Mouse (Mus musculus): ENCODE data around the gene Stk16. TPM values are rescaled to one million over a fixed set of nuclear protein-coding genes. Genes with fewer than 3 reads are reported as not detected.

Gene Stk16
- polyA plus RNA-seq (2014; fragmentation: Nextera tagmentation; extraction: Ambion mirVana), result 116 and 131 TPM in 2 replicates

DNA sequence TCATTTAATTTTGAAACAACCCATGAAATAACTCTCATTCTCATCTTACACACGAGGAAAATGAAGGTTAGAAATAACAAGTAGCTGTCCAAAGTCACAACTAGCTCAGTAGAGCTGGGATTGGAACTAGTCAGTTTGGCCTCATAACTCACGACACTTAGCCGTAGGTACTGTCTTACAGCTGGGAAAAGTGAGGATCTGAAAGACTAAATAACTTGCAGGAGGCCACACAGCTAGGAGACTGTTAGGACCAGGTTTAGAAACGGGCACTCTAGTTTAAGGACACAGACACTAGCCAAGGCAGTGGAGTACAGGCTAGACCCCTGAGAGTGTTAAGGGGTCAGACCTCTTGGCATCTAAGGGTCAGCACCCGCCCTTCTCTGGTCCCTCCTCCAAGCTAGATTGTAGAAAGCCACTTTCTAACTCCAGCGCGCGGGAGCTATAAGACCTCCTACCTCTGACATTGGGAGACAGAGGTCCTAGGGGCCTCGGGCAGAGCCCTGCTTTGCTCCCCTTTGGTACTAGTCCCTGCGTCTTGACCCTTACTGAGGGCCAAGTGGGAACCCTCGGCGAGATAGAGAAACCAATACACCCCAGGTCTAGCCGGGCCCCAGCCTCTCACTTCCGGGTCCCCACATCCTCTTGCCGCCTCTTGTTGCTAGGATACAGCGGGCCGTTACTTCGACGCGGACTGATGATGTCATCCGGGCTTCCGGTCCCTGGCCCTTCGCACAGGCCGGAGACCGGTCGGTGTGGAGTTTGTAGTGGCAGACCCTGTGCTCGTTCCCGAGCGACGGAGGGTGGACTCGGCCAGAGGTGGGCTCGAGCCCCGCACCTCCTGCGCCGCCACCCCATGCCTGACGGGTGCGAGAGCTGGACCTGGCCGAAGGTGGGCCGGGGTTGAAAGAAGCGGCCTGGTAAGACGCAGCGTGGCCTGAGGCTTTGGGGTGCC lies at the start of gene Stk16, which contains the start of gene Glb1l:
Stk16 (plus strand) TSS at position 703 of the 952 bp plus-strand sequence.
Glb1l (minus strand) TSS at position 678 of the 952 bp plus-strand sequence.
- H3K27me3 ChIP-seq (replicated peaks; ENCODE audit: control insufficient read depth, insufficient read depth, low read length), result no peaks in the 10 kb centered on the region
- peak within 1 kb of the TSS; percentile 93 for H3K9ac ChIP-seq (ENCODE audit: low read length)
- peak within 1 kb of the TSS; percentile 99 for H3K4me3 ChIP-seq (ENCODE audit: low read depth, low read length)
- peak; percentile 99 for DNase-seq (ENCODE audit: low spot score)
- no peak within 1 kb of the TSS for H3K27ac ChIP-seq (ENCODE audit: low read depth)
- no peaks in the 10 kb centered on the region for H3K9me3 ChIP-seq (ENCODE audit: control insufficient read depth, low read length)
- peaks cover 29% of the 10 kb centered on the region for H3K4me1 ChIP-seq (replicated peaks; ENCODE audit: control insufficient read depth, insufficient read depth, low read length)
- ATAC-seq (replicated peaks; ENCODE audit: low FRiP score, low TSS enrichment, low read depth), result peak; percentile 91
- WGBS, result 5% methylated on average over 42 of the region's 42 CpGs
- peak within 1 kb of the TSS; percentile 98 for H3K4me2 ChIP-seq (ENCODE audit: low read length)
- peaks cover 30% of the 10 kb centered on the region for H3K36me3 ChIP-seq (ENCODE audit: control insufficient read depth, insufficient read depth, low read length)

GRCm38 (mm10) chr1:75168093-75168471 lies 42.6 kb upstream of the Stk16 start:
- H3K4me1 ChIP-seq (replicated peaks; ENCODE audit: control insufficient read depth, insufficient read depth, low read length), result peaks cover 4% of the 10 kb centered on the region; the same call in 1 of the 2 replicates
- H3K27me3 ChIP-seq (replicated peaks; ENCODE audit: control insufficient read depth, insufficient read depth, low read length), result no peaks in the 10 kb centered on the region
- H3K36me3 ChIP-seq (ENCODE audit: control insufficient read depth, insufficient read depth, low read length), result peaks cover 32% of the 10 kb centered on the region
- peak overlapping the region; percentile 58 for H3K9ac ChIP-seq (ENCODE audit: low read length)
- peak; percentile 63; the same call in 1 of the 2 replicates for ATAC-seq (replicated peaks; ENCODE audit: low FRiP score, low TSS enrichment, low read depth)
- DNase-seq (ENCODE audit: low spot score), result no peak
- H3K27ac ChIP-seq (ENCODE audit: low read depth), result no peak overlapping the region
- 6% methylated on average over 7 of the region's 7 CpGs for WGBS
- no peaks in the 10 kb centered on the region for H3K9me3 ChIP-seq (ENCODE audit: control insufficient read depth, low read length)
- H3K4me2 ChIP-seq (ENCODE audit: low read length), result peak overlapping the region; percentile 67
- H3K4me3 ChIP-seq (ENCODE audit: low read depth, low read length), result peak overlapping the region; percentile 76

- ATAC-seq (replicated peaks; ENCODE audit: low FRiP score, low TSS enrichment, low read depth), result peak; percentile 99
These were observed 41.9 kb upstream of the Stk16 start, which contains the start of gene Zfand2b for GRCm38 (mm10) chr1:75168472-75169464. TSS of gene Zfand2b (plus strand) at chr1:75168646.

GRCm38 (mm10) chr1:75179334-75180104 lies 31.1 kb upstream of the Stk16 start:
- peaks cover 38% of the 10 kb centered on the region for H3K36me3 ChIP-seq (ENCODE audit: control insufficient read depth, insufficient read depth, low read length)
- peaks cover 5% of the 10 kb centered on the region; the same call in 1 of the 2 replicates for H3K4me1 ChIP-seq (replicated peaks; ENCODE audit: control insufficient read depth, insufficient read depth, low read length)
- WGBS, result 6% methylated on average over 23 of the region's 23 CpGs
- H3K4me3 ChIP-seq (ENCODE audit: low read depth, low read length), result peak overlapping the region; percentile 66
- no peak overlapping the region for H3K27ac ChIP-seq (ENCODE audit: low read depth)
- H3K9me3 ChIP-seq (ENCODE audit: control insufficient read depth, low read length), result no peaks in the 10 kb centered on the region
- DNase-seq (ENCODE audit: low spot score), result no peak
- peak overlapping the region; percentile 51 for H3K9ac ChIP-seq (ENCODE audit: low read length)
- H3K27me3 ChIP-seq (replicated peaks; ENCODE audit: control insufficient read depth, insufficient read depth, low read length), result no peaks in the 10 kb centered on the region
- ATAC-seq (replicated peaks; ENCODE audit: low FRiP score, low TSS enrichment, low read depth), result peak; percentile 36
- H3K4me2 ChIP-seq (ENCODE audit: low read length), result peak overlapping the region; percentile 91

More at GRCm38 (mm10) chr1:75168472-75169464, 41.9 kb upstream of the Stk16 start, which contains the start of gene Zfand2b:
- H3K4me2 ChIP-seq (ENCODE audit: low read length), result peak within 1 kb of the TSS; percentile 67
- H3K9ac ChIP-seq (ENCODE audit: low read length), result peak within 1 kb of the TSS; percentile 58
- no peaks in the 10 kb centered on the region for H3K27me3 ChIP-seq (replicated peaks; ENCODE audit: control insufficient read depth, insufficient read depth, low read length)
- peaks cover 39% of the 10 kb centered on the region for H3K36me3 ChIP-seq (ENCODE audit: control insufficient read depth, insufficient read depth, low read length)
- peak within 1 kb of the TSS; percentile 76 for H3K4me3 ChIP-seq (ENCODE audit: low read depth, low read length)
- H3K27ac ChIP-seq (ENCODE audit: low read depth), result peak within 1 kb of the TSS; percentile 67
- H3K9me3 ChIP-seq (ENCODE audit: control insufficient read depth, low read length), result no peaks in the 10 kb centered on the region
- WGBS, result under 1% methylated on average over 59 of the region's 59 CpGs
- H3K4me1 ChIP-seq (replicated peaks; ENCODE audit: control insufficient read depth, insufficient read depth, low read length), result peaks cover 4% of the 10 kb centered on the region; the same call in 1 of the 2 replicates
- peak; percentile 99 for DNase-seq (ENCODE audit: low spot score)

DNA sequence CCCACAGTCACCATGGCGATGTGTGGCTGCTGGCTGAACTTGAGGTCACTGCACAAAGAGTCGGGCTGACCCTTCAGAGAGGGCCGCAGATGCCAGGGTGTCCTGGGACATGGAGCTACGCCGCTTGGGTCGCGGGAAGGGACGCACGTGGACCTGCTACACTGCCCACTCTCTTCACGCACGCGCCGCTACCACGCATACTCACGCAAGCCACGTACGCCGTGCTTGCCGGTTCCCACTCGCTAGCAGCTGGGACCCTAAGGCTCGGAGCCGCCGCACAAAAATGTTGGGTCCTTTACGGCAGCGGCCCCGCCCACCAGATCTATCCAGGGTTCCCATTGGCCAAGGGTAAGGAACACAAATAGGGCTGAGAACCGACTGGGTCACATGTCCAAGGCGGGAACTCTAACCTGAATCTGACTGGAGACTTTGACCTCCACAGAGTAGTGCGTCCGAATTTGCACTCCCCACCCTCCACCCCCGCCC lies 30.5 kb upstream of the Stk16 start, which contains the start of gene Abcb6:
Abcb6 (minus strand) TSS at position 288 of the 486 bp plus-strand sequence.
- under 1% methylated on average over 31 of the region's 31 CpGs for WGBS
- Histone ChIP-seq H3K27ac (ENCODE audit: low read depth) (no peak within 1 kb of the TSS), H3K4me3 (ENCODE audit: low read depth, low read length) (peak within 1 kb of the TSS; percentile 66)

GRCm38 (mm10) chr1:75180741-75181140 lies 29.9 kb upstream of the Stk16 start:
- H3K9ac ChIP-seq (ENCODE audit: low read length), result no peak overlapping the region

More for the DNA sequence above, 30.5 kb upstream of the Stk16 start, which contains the start of gene Abcb6:
- H3K36me3 ChIP-seq (ENCODE audit: control insufficient read depth, insufficient read depth, low read length), result peaks cover 44% of the 10 kb centered on the region
- no peaks in the 10 kb centered on the region for H3K9me3 ChIP-seq (ENCODE audit: control insufficient read depth, low read length)
- H3K9ac ChIP-seq (ENCODE audit: low read length), result peak within 1 kb of the TSS; percentile 51
- no peaks in the 10 kb centered on the region for H3K27me3 ChIP-seq (replicated peaks; ENCODE audit: control insufficient read depth, insufficient read depth, low read length)
- H3K4me1 ChIP-seq (replicated peaks; ENCODE audit: control insufficient read depth, insufficient read depth, low read length), result peaks cover 5% of the 10 kb centered on the region; the same call in 1 of the 2 replicates
- peak within 1 kb of the TSS; percentile 91 for H3K4me2 ChIP-seq (ENCODE audit: low read length)
- ATAC-seq (replicated peaks; ENCODE audit: low FRiP score, low TSS enrichment, low read depth), result peak; percentile 89
- peak; percentile 90 for DNase-seq (ENCODE audit: low spot score)

DNA sequence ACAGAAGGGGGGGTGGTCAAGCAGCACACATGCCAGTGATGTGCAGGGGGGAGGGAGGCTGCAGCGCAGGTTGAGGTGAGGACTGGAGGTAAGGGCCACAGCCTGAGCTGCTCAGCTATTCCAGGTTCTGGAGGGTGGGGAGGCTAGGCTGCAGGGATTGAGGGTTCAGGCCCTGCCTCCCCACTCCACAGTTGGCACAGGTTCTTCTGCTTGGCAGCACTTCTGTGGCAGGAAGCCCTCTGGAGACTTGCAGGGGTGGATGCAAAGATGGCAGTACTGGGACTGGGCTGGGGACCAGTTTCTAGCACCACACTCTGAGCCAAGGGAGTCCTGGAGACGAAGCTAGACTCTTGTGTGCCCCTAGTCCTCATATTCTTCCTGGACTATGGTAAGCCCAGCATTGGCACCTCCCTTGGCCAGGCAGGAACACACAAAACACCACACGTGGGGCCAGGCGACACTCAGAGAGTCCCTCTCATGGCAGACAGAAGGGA lies 29.2 kb upstream of the Stk16 start:
- H3K9me3 ChIP-seq (ENCODE audit: control insufficient read depth, low read length), result no peaks in the 10 kb centered on the region
- H3K36me3 ChIP-seq (ENCODE audit: control insufficient read depth, insufficient read depth, low read length), result peaks cover 47% of the 10 kb centered on the region
- H3K4me3 ChIP-seq (ENCODE audit: low read depth, low read length), result no peak overlapping the region
- DNase-seq (ENCODE audit: low spot score), result no peak
- no peak overlapping the region for H3K27ac ChIP-seq (ENCODE audit: low read depth)
- WGBS, result 84% methylated on average over 4 of the region's 4 CpGs
- no peaks in the 10 kb centered on the region for H3K27me3 ChIP-seq (replicated peaks; ENCODE audit: control insufficient read depth, insufficient read depth, low read length)
- H3K4me1 ChIP-seq (replicated peaks; ENCODE audit: control insufficient read depth, insufficient read depth, low read length), result peaks cover 5% of the 10 kb centered on the region; the same call in 1 of the 2 replicates
- no peak for ATAC-seq (replicated peaks; ENCODE audit: low FRiP score, low TSS enrichment, low read depth)
- H3K4me2 ChIP-seq (ENCODE audit: low read length), result no peak overlapping the region
- H3K9ac ChIP-seq (ENCODE audit: low read length), result no peak overlapping the region

More at GRCm38 (mm10) chr1:75180741-75181140, 29.9 kb upstream of the Stk16 start:
- no peaks in the 10 kb centered on the region for H3K27me3 ChIP-seq (replicated peaks; ENCODE audit: control insufficient read depth, insufficient read depth, low read length)
- ATAC-seq (replicated peaks; ENCODE audit: low FRiP score, low TSS enrichment, low read depth) (no peak), DNase-seq (ENCODE audit: low spot score) (no peak)
- H3K27ac ChIP-seq (ENCODE audit: low read depth), result no peak overlapping the region
- H3K4me3 ChIP-seq (ENCODE audit: low read depth, low read length), result peak overlapping the region; percentile 66; the same call in 1 of the 2 replicates
- H3K9me3 ChIP-seq (ENCODE audit: control insufficient read depth, low read length), result no peaks in the 10 kb centered on the region
- peaks cover 5% of the 10 kb centered on the region; the same call in 1 of the 2 replicates for H3K4me1 ChIP-seq (replicated peaks; ENCODE audit: control insufficient read depth, insufficient read depth, low read length)
- 27% methylated on average over 7 of the region's 7 CpGs for WGBS
- H3K36me3 ChIP-seq (ENCODE audit: control insufficient read depth, insufficient read depth, low read length), result peaks cover 45% of the 10 kb centered on the region
- peak overlapping the region; percentile 91 for H3K4me2 ChIP-seq (ENCODE audit: low read length)
